Mouse (Mus musculus): ENCODE data around the gene Lrrk1. TPM values are rescaled to one million over a fixed set of nuclear protein-coding genes. Genes with fewer than 3 reads are reported as not detected.

Gene Lrrk1
- polyA plus RNA-seq, 1 experiment from 2014 or later = 6.7 TPM

DNA sequence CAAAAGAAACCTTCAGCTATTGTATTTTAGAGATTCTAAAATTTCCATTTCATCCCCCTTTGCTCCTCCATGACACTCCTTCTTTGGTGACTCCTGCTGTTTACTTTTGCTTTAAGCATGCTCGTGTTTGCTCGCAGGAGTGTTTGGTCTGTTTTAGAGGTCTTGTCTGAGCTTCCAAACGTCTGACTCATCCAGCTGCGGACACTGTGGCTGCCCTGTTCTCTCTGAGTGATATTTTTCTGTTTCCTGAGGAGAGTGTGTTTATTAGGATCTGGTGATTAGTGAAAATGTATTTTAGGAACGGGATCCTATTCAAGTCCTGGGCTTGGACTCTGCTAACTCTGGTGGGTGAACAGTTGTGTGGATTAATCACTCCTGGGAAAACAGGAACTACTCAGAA is 48.5 kb downstream of the Lrrk1 start:
- H3K27ac ChIP-seq (ENCODE audit: low read length) = no peak overlapping the region
- H3K9me3 ChIP-seq (replicated peaks; ENCODE audit: control insufficient read depth, low read length) = no peaks in the 10 kb centered on the region
- H3K9ac ChIP-seq (ENCODE audit: low read depth, low read length) = no peak overlapping the region
- no peaks in the 10 kb centered on the region; the same call in 1 of the 2 replicates for H3K4me1 ChIP-seq (ENCODE audit: control insufficient read depth, low read depth, low read length)
- H3K36me3 ChIP-seq (ENCODE audit: control insufficient read depth, insufficient read depth) = no peaks in the 10 kb centered on the region; the same call in 1 of the 2 replicates
- H3K4me3 ChIP-seq (ENCODE audit: low read depth, low read length) = no peak overlapping the region
- no peak overlapping the region for H3K4me2 ChIP-seq (ENCODE audit: low read depth, low read length)
- ATAC-seq (ENCODE audit: low read depth) = no peak
- H3K27me3 ChIP-seq (ENCODE audit: control insufficient read depth, insufficient read depth, low read depth, low read length) = no peaks in the 10 kb centered on the region
- 21% methylated on average over 5 of the region's 5 CpGs for WGBS (ENCODE audit: insufficient replicate concordance)

DNA sequence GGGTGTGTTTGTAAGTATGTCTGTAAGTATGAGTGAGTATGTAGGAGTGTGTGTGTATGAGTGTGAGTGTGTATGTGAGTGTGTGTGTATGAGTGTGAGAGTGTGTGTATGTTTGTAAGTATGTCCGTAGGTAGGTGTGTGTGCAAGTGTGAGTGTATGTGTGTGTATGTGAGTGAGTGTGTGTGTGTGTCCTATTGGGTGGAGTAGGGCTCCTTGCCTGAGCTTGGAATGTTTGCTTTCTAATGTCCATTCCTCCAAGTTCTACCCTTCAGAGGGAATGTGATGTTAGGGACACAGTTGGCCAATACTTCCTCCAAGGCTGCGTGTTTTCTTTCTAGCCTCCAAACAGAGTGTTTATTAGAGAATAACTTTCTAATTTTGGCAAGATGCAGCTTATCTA is 51.2 kb downstream of the Lrrk1 start:
- no peaks in the 10 kb centered on the region for H3K27me3 ChIP-seq (ENCODE audit: control insufficient read depth, insufficient read depth, low read depth, low read length)

GRCm38 (mm10) chr7:66333906-66334500 is 54.1 kb downstream of the Lrrk1 start:
- H3K4me2 ChIP-seq (ENCODE audit: low read depth, low read length) = no peak overlapping the region
- peaks cover 5% of the 10 kb centered on the region; the same call in 1 of the 2 replicates for H3K36me3 ChIP-seq (ENCODE audit: control insufficient read depth, insufficient read depth)
- H3K27me3 ChIP-seq (ENCODE audit: control insufficient read depth, insufficient read depth, low read depth, low read length) = no peaks in the 10 kb centered on the region
- WGBS (ENCODE audit: insufficient replicate concordance) = 69% methylated on average over 4 of the region's 4 CpGs
- no peaks in the 10 kb centered on the region for H3K4me1 ChIP-seq (ENCODE audit: control insufficient read depth, low read depth, low read length)
- no peak overlapping the region for H3K27ac ChIP-seq (ENCODE audit: low read length)
- no peaks in the 10 kb centered on the region for H3K9me3 ChIP-seq (replicated peaks; ENCODE audit: control insufficient read depth, low read length)
- no peak overlapping the region for H3K4me3 ChIP-seq (ENCODE audit: low read depth, low read length)
- H3K9ac ChIP-seq (ENCODE audit: low read depth, low read length) = no peak overlapping the region
- no peak for ATAC-seq (ENCODE audit: low read depth)

More for the DNA sequence above, 51.2 kb downstream of the Lrrk1 start:
- Histone ChIP-seq H3K4me3 (ENCODE audit: low read depth, low read length) (no peak overlapping the region), H3K27ac (ENCODE audit: low read length) (no peak overlapping the region), H3K4me1 (ENCODE audit: control insufficient read depth, low read depth, low read length) (no peaks in the 10 kb centered on the region; the same call in 1 of the 2 replicates), H3K36me3 (ENCODE audit: control insufficient read depth, insufficient read depth) (peaks cover 3% of the 10 kb centered on the region; the same call in 1 of the 2 replicates), H3K9me3 (replicated peaks; ENCODE audit: control insufficient read depth, low read length) (no peaks in the 10 kb centered on the region), H3K9ac (ENCODE audit: low read depth, low read length) (no peak overlapping the region), H3K4me2 (ENCODE audit: low read depth, low read length) (no peak overlapping the region)
- ATAC-seq (ENCODE audit: low read depth) = no peak
- WGBS (ENCODE audit: insufficient replicate concordance) = 69% methylated on average over 2 of the region's 2 CpGs

DNA sequence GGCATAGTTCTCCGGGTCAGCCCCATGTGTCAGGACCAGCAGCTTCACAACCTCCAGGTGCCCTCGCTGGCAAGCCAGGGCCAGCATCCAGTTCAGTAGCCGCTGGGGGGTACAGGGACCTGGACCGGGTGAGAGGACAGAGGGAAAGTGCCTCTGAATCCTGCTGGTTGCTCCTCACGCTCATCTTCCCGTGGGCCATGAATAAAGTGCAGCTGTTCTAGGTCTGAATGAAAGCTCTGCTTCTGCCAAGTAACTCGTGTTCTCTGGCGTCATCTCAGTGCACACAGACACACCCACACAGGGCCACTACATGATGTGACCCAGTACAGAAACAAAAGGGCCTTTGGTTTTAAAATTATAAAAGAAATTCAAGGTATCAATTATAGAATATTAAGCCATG is 55.8 kb downstream of the Lrrk1 start:
- H3K4me3 ChIP-seq (ENCODE audit: low read depth, low read length) = no peak overlapping the region
- H3K9me3 ChIP-seq (replicated peaks; ENCODE audit: control insufficient read depth, low read length) = no peaks in the 10 kb centered on the region
- H3K4me2 ChIP-seq (ENCODE audit: low read depth, low read length) = no peak overlapping the region
- no peaks in the 10 kb centered on the region for H3K4me1 ChIP-seq (ENCODE audit: control insufficient read depth, low read depth, low read length)
- no peak overlapping the region for H3K27ac ChIP-seq (ENCODE audit: low read length)
- 75% methylated on average over 8 of the region's 8 CpGs for WGBS (ENCODE audit: insufficient replicate concordance)
- ATAC-seq (ENCODE audit: low read depth) = no peak
- H3K36me3 ChIP-seq (ENCODE audit: control insufficient read depth, insufficient read depth) = peaks cover 5% of the 10 kb centered on the region; the same call in 1 of the 2 replicates
- no peak overlapping the region for H3K9ac ChIP-seq (ENCODE audit: low read depth, low read length)
- no peaks in the 10 kb centered on the region for H3K27me3 ChIP-seq (ENCODE audit: control insufficient read depth, insufficient read depth, low read depth, low read length)

DNA sequence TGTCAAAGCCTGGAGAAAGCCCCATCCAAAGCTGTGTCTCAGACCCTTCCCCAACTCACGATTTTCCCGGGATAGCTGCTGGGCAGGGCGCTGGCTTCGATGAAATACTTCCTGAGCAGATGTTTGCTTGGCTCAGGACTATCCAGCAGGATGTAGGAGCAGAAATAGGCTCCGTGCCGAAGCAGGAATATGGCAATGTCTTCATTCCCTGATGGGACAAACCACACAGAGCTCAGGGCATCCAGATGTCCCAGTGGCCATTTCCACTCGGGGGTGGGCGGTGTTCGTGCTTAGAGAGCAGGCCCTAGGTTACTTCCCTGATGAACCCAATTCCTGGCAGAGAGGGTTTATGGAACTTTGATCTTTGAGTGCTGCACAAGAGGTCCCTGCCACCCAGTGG is 57.5 kb downstream of the Lrrk1 start:
- H3K4me2 ChIP-seq (ENCODE audit: low read depth, low read length) = no peak overlapping the region
- WGBS (ENCODE audit: insufficient replicate concordance) = 81% methylated on average over 9 of the region's 9 CpGs
- no peak for ATAC-seq (ENCODE audit: low read depth)
- H3K36me3 ChIP-seq (ENCODE audit: control insufficient read depth, insufficient read depth) = peaks cover 9% of the 10 kb centered on the region
- no peaks in the 10 kb centered on the region for H3K4me1 ChIP-seq (ENCODE audit: control insufficient read depth, low read depth, low read length)
- no peaks in the 10 kb centered on the region for H3K9me3 ChIP-seq (replicated peaks; ENCODE audit: control insufficient read depth, low read length)
- H3K27ac ChIP-seq (ENCODE audit: low read length) = no peak overlapping the region
- no peaks in the 10 kb centered on the region for H3K27me3 ChIP-seq (ENCODE audit: control insufficient read depth, insufficient read depth, low read depth, low read length)
- no peak overlapping the region for H3K9ac ChIP-seq (ENCODE audit: low read depth, low read length)
- no peak overlapping the region for H3K4me3 ChIP-seq (ENCODE audit: low read depth, low read length)

GRCm38 (mm10) chr7:66327516-66327915 is 60.6 kb downstream of the Lrrk1 start:
- no peak overlapping the region for H3K4me2 ChIP-seq (ENCODE audit: low read depth, low read length)
- no peaks in the 10 kb centered on the region for H3K4me1 ChIP-seq (ENCODE audit: control insufficient read depth, low read depth, low read length)
- ATAC-seq (ENCODE audit: low read depth) = no peak
- no peaks in the 10 kb centered on the region for H3K9me3 ChIP-seq (replicated peaks; ENCODE audit: control insufficient read depth, low read length)
- 81% methylated on average over 2 of the region's 2 CpGs for WGBS (ENCODE audit: insufficient replicate concordance)
- no peaks in the 10 kb centered on the region for H3K27me3 ChIP-seq (ENCODE audit: control insufficient read depth, insufficient read depth, low read depth, low read length)
- no peak overlapping the region for H3K9ac ChIP-seq (ENCODE audit: low read depth, low read length)
- no peak overlapping the region for H3K4me3 ChIP-seq (ENCODE audit: low read depth, low read length)
- H3K27ac ChIP-seq (ENCODE audit: low read length) = no peak overlapping the region
- peaks cover 6% of the 10 kb centered on the region; the same call in 1 of the 2 replicates for H3K36me3 ChIP-seq (ENCODE audit: control insufficient read depth, insufficient read depth)

- H3K27ac ChIP-seq (ENCODE audit: low read length) = no peak overlapping the region
- H3K27me3 ChIP-seq (ENCODE audit: control insufficient read depth, insufficient read depth, low read depth, low read length) = no peaks in the 10 kb centered on the region
- WGBS (ENCODE audit: insufficient replicate concordance) = 63% methylated on average over 3 of the region's 3 CpGs
- H3K4me2 ChIP-seq (ENCODE audit: low read depth, low read length) = no peak overlapping the region
- H3K9ac ChIP-seq (ENCODE audit: low read depth, low read length) = no peak overlapping the region
- no peaks in the 10 kb centered on the region for H3K4me1 ChIP-seq (ENCODE audit: control insufficient read depth, low read depth, low read length)
- H3K36me3 ChIP-seq (ENCODE audit: control insufficient read depth, insufficient read depth) = peaks cover 6% of the 10 kb centered on the region; the same call in 1 of the 2 replicates
- no peak overlapping the region for H3K4me3 ChIP-seq (ENCODE audit: low read depth, low read length)
- H3K9me3 ChIP-seq (replicated peaks; ENCODE audit: control insufficient read depth, low read length) = no peaks in the 10 kb centered on the region
- no peak for ATAC-seq (ENCODE audit: low read depth)
Observed at GRCm38 (mm10) chr7:66325419-66326053, 62.6 kb downstream of the Lrrk1 start.

DNA sequence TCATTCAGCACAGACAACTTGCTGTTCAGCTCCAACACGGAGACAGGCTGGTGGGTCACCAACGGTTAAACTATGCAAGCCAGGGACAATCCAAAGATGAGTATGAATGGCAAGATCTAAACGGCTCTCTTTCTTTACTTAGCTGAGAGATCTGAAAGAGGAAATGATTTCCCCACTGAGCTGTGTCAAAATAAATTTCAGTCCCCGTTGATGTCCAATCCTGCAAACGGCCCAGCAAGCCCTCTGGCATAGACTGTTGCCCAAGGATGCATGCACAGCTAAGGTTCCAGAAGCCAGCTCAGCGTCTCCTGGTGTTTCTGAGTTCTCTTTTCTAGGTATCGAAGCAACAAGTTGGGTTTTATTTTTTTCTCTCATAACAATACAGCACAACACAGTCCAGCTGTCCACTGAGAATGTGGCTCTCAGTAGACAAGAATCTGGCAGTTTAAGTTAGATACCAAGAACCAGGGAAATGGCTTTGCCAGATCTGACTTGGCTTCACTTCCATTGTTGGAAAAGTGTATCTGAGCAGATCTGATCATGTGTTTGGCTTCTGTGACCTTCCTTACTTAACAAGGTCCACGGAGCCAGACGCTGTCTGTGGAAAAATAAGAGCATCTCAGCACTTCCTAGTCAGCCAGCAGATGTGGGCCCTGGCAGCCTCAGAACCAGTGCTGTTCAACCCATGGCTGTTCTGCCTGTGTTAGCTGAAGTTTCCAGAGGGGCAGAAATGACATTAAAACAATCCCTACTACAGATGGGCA is 64.7 kb downstream of the Lrrk1 start:
- no peak for ATAC-seq (ENCODE audit: low read depth)
- WGBS (ENCODE audit: insufficient replicate concordance) = 64% methylated on average over 9 of the region's 9 CpGs
- no peak overlapping the region for H3K27ac ChIP-seq (ENCODE audit: low read length)

DNA sequence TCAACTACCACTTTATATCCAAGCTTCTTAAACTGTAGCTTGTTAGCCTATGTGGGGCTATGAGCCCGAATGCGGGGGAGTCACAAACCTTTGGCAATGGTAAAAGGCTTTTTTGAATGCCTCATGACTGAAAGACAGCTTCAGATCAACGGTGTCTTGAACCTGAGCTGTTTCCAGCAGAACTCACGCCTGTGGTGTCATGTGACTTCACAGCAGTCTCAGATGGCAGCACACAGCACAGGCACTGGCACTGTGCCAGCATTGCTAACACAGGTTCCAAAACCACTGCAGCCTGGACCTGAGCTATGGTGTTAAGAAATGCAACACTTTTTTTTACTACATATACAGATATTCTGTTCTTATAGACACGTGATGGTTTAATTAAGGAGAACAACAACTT is 67.2 kb downstream of the Lrrk1 start:
- Histone ChIP-seq H3K4me1 (ENCODE audit: control insufficient read depth, low read depth, low read length) (no peaks in the 10 kb centered on the region), H3K36me3 (ENCODE audit: control insufficient read depth, insufficient read depth) (peaks cover 2% of the 10 kb centered on the region; the same call in 1 of the 2 replicates)

More for the DNA sequence above, 64.7 kb downstream of the Lrrk1 start:
- Histone ChIP-seq H3K9me3 (replicated peaks; ENCODE audit: control insufficient read depth, low read length) (no peaks in the 10 kb centered on the region), H3K36me3 (ENCODE audit: control insufficient read depth, insufficient read depth) (peaks cover 4% of the 10 kb centered on the region; the same call in 1 of the 2 replicates), H3K27me3 (ENCODE audit: control insufficient read depth, insufficient read depth, low read depth, low read length) (no peaks in the 10 kb centered on the region), H3K9ac (ENCODE audit: low read depth, low read length) (no peak overlapping the region), H3K4me1 (ENCODE audit: control insufficient read depth, low read depth, low read length) (no peaks in the 10 kb centered on the region), H3K4me2 (ENCODE audit: low read depth, low read length) (no peak overlapping the region), H3K4me3 (ENCODE audit: low read depth, low read length) (no peak overlapping the region)

More for the DNA sequence above, 67.2 kb downstream of the Lrrk1 start:
- Histone ChIP-seq H3K4me2 (ENCODE audit: low read depth, low read length) (no peak overlapping the region), H3K27me3 (ENCODE audit: control insufficient read depth, insufficient read depth, low read depth, low read length) (no peaks in the 10 kb centered on the region), H3K9me3 (replicated peaks; ENCODE audit: control insufficient read depth, low read length) (no peaks in the 10 kb centered on the region), H3K27ac (ENCODE audit: low read length) (no peak overlapping the region), H3K4me3 (ENCODE audit: low read depth, low read length) (no peak overlapping the region), H3K9ac (ENCODE audit: low read depth, low read length) (no peak overlapping the region)
- WGBS (ENCODE audit: insufficient replicate concordance) = 54% methylated on average over 5 of the region's 5 CpGs
- no peak for ATAC-seq (ENCODE audit: low read depth)

Data from liver, embryonic 16.5 days (tissue).